Mouse (Mus musculus) left cerebral cortex, postnatal 4 days (tissue): ENCODE results near the gene Slc26a5. TPM values are rescaled to one million over a fixed set of nuclear protein-coding genes. Genes with fewer than 3 reads are reported as not detected.

Experiments
- DNase-seq: peaks from one replicate; pipeline ENCODE4 v3.0.0-alpha.2; 2022
- intact Hi-C: fragments of 180-260 bp; cut with DNase I; formaldehyde crosslinking; loops from one replicate; pipeline ENCODE4 v1.15.1; 2025
- total RNA-seq, 2 experiments: library from RNA; stranded (reverse); gene quantifications; 2 replicates each; pipeline ENCODE4 v1.2.3; 2021

The Slc26a5 gene
- total RNA-seq, 2 experiments from 2014 or later, result 0.28 to 0.56 TPM

GRCm38 (mm10) chr5:21813994-21814393, 51.4 kb downstream of the Slc26a5 start:
- peak; percentile 56 for DNase-seq
- intact Hi-C loops, result loop anchor here (10.0 kb wide), 1 partner anchor 701 kb away; no protein-coding TSS in a partner anchor

GRCm38 (mm10) chr5:21810924-21811323, 54.5 kb downstream of the Slc26a5 start:
- intact Hi-C loops, result loop anchor here (10.0 kb wide), 1 partner anchor 704 kb away; no protein-coding TSS in a partner anchor

GRCm38 (mm10) chr5:21804837-21805236, 60.6 kb downstream of the Slc26a5 start:
- intact Hi-C loops, result no loop called here
- no peak for DNase-seq

More at GRCm38 (mm10) chr5:21810924-21811323, 54.5 kb downstream of the Slc26a5 start:
- DNase-seq, result no peak

- no peak for DNase-seq
- intact Hi-C loops, result no loop called here
These were observed 61.7 kb downstream of the Slc26a5 start for GRCm38 (mm10) chr5:21803691-21804188.

- intact Hi-C loops, result no loop called here
- no peak for DNase-seq
These were observed 62.5 kb downstream of the Slc26a5 start for GRCm38 (mm10) chr5:21802907-21803306.

GRCm38 (mm10) chr5:21792166-21792565, 73.2 kb downstream of the Slc26a5 start:
- intact Hi-C loops, result no loop called here
- no peak for DNase-seq

GRCm38 (mm10) chr5:21789061-21789460, 76.3 kb downstream of the Slc26a5 start:
- DNase-seq, result no peak
- intact Hi-C loops, result no loop called here

GRCm38 (mm10) chr5:21787186-21788105, 78.0 kb downstream of the Slc26a5 start:
- no peak for DNase-seq
- intact Hi-C loops, result no loop called here

- intact Hi-C loops, result no loop called here
- peak; percentile 93 for DNase-seq
These were observed 78.9 kb downstream of the Slc26a5 start for GRCm38 (mm10) chr5:21786258-21787185.

- intact Hi-C loops, result no loop called here
These were observed 79.6 kb downstream of the Slc26a5 start for GRCm38 (mm10) chr5:21785776-21786175.

GRCm38 (mm10) chr5:21785053-21785452, 80.4 kb downstream of the Slc26a5 start, which contains the start of the genes Dnajc2 and Psmc2:
Dnajc2 (minus strand) TSS chr5:21785251.
Psmc2 (plus strand) TSS chr5:21785283.
- peak; percentile 92 for DNase-seq
- intact Hi-C loops, result no loop called here

More at GRCm38 (mm10) chr5:21785776-21786175, 79.6 kb downstream of the Slc26a5 start:
- DNase-seq, result no peak

GRCm38 (mm10) chr5:21784161-21785052, 81.0 kb downstream of the Slc26a5 start:
- DNase-seq, result no peak
- intact Hi-C loops, result loop anchor here (5.0 kb wide), 1 partner anchor 733 kb away; no protein-coding TSS in a partner anchor

- DNase-seq, result no peak
- intact Hi-C loops, result no loop called here
These were observed 88.9 kb downstream of the Slc26a5 start for GRCm38 (mm10) chr5:21776491-21776890.

GRCm38 (mm10) chr5:21769841-21770240, 95.6 kb downstream of the Slc26a5 start:
- intact Hi-C loops, result no loop called here
- DNase-seq, result no peak

- intact Hi-C loops, result no loop called here
- no peak for DNase-seq
These were observed 96.9 kb downstream of the Slc26a5 start for GRCm38 (mm10) chr5:21768506-21768905.
